Mouse (Mus musculus) thymus, adult 2 months (tissue): ENCODE data around the gene Golgb1.

Experiments used
- CTCF ChIP-seq: fragments of 200-500 bp; IDR thresholded peaks from 2 replicates; pipeline ENCODE4 v1.5.1; 2012; ENCODE audit warnings: mild to moderate bottlenecking, control low read depth, low read length, moderate library complexity, borderline replicate concordance; ENCODE audit not compliant: control insufficient read depth, poor library complexity, insufficient read depth; ENCODE audit errors: extremely low read depth
- POLR2A ChIP-seq: fragments of 200-500 bp; IDR thresholded peaks from 2 replicates; pipeline ENCODE4 v1.6.1; 2012; ENCODE audit warnings: mild to moderate bottlenecking, low read length, control low read depth, moderate library complexity; ENCODE audit not compliant: control insufficient read depth, poor library complexity, insufficient read depth; ENCODE audit errors: extremely low read depth

DNA sequence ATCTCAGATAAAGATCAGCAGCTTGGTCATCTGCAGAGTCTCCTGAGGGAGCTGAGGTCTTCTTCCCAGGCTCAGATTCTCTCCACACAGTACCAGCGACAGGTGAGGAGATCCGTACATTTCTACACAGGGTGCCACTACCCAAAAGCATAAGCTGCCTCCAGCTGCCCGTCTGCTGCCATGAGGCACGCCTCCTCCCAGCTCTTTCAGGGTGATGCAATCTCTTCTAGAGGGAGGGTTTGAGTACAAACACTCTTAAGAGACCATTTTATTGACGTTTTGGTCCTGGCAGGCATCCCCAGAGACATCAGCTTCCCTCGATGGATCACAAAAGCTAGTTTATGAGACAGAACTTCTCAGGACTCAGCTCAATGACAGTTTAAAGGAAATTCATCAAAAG lies 50.9 kb downstream of the Golgb1 start:
- no peak for TF ChIP-seq CTCF
- no peak for TF ChIP-seq POLR2A
